9 mouse cellular contexts compared by ENCODE assay signal in the genomic region with DNA sequence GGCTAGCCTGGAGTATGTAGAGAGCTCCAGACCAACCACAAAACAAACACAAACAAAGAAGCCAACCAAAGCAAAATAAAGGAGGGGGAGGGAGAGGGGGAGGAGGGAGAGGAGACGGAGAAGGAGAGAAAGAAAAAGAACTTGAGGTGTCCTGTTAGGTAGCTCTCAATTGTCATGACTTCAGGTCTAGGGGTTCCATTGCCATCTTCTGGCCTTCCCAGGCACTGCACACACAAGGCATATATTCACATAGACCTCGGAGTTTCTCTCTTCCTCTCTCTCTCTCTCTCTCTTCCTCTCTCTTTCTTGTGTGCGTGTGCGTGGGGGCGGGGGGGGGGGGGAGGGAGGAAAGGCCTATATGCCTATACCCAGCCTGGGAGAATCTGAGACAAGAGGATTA. TPM values are rescaled to one million over a fixed set of nuclear protein-coding genes. Genes with fewer than 3 reads are reported as not detected.
A peak's percentile ranks its signal among the peaks of the same experiment; 100 is the strongest.
DNase-seq lines count a peak whose midpoint lies in the region; ATAC-seq and TF ChIP-seq lines count a peak whose summit lies in the region.
"Had no signal": no experiment of that assay in that cellular context is flagged by ENCODE, and none has a peak within 500 bp of the region (broad histone marks: within the 10 kb centered on the region; RNA-seq: fewer than 3 reads in every experiment).

No protein-coding gene starts in this region.

- no peaks in the 10 kb centered on the region for H3K9me3 ChIP-seq in heart, embryonic 10.5 days
- H3K9me3 ChIP-seq in G1E (replicated peaks): no peaks in the 10 kb centered on the region
- H3K9me3 ChIP-seq: limb, embryonic 13.5 days had no signal

- H3K4me3 ChIP-seq in heart, embryonic 10.5 days: no peak overlapping the region
- no peak overlapping the region; the same call in 1 of the 2 replicates for H3K4me3 ChIP-seq in G1E (ENCODE audit: low read depth, low read length)
- H3K4me3 ChIP-seq: limb, embryonic 13.5 days had no signal

- no peaks in the 10 kb centered on the region for H3K36me3 ChIP-seq in heart, embryonic 10.5 days
- H3K36me3 ChIP-seq in G1E (replicated peaks): no peaks in the 10 kb centered on the region
- H3K36me3 ChIP-seq: limb, embryonic 13.5 days had no signal

- H3K27ac ChIP-seq in heart, embryonic 10.5 days: no peak overlapping the region
- H3K27ac ChIP-seq: limb, embryonic 13.5 days had no signal

- TF ChIP-seq CTCF in G1E (IDR thresholded peaks at IDR 0.05; ENCODE audit: low read depth, low read length): no peak

- peaks cover 18% of the 10 kb centered on the region; the same call in 1 of the 2 replicates for H3K27me3 ChIP-seq in heart, embryonic 10.5 days (ENCODE audit: insufficient read depth, poor library complexity, severe bottlenecking)
- peaks cover 4% of the 10 kb centered on the region for H3K27me3 ChIP-seq in G1E (ENCODE audit: insufficient read depth, low read length)

- peaks cover 20% of the 10 kb centered on the region for H3K4me1 ChIP-seq in heart, embryonic 10.5 days
- H3K4me1 ChIP-seq in G1E (ENCODE audit: insufficient read depth, low read depth, low read length): peaks cover 45% of the 10 kb centered on the region

- WGBS in heart, embryonic 10.5 days: 47% methylated on average over 5 of the region's 5 CpGs

- ATAC-seq in G1E (ENCODE audit: extremely low read depth, insufficient number of reproducible peaks, low FRiP score, poor library complexity, severe bottlenecking): 0 out of 2 replicates have a peak, but pooled peaks have one; percentile 36
- ATAC-seq in erythroid progenitor cell, adult 5-6 weeks (replicated peaks; ENCODE audit: low FRiP score, poor library complexity, severe bottlenecking): no peak

- DNase-seq in heart, postnatal 4 days: peak; percentile 45
- no peak for DNase-seq in heart, embryonic 10.5 days (ENCODE audit: low spot score)
- peak; percentile 44 for DNase-seq in 3134 (ENCODE audit: extremely low read depth, insufficient read length, low spot score)
- DNase-seq in G1E (ENCODE audit: low spot score): peak; percentile 63
- peak; percentile 58 for DNase-seq in lung, postnatal 10 days
- no peak for DNase-seq in right cerebral cortex, postnatal 36 days (ENCODE audit: low spot score in 2 of 2)
- DNase-seq in heart, adult 18-20 months: no peak

RNA-seq across cellular contexts. Expression of a gene that starts 1.3 kb away (rescaled TPM):
- total RNA-seq in heart, postnatal 4 days (2021): 10 to 100 TPM; 20.9 to 24.0 TPM
- polyA plus RNA-seq in heart, embryonic 10.5 days (2016; fragmentation: Nextera tagmentation; extraction: Ambion mirVana): 65.3 and 75.4 TPM in 2 replicates
- total RNA-seq in G1E (2014; fragmentation: Nextera tagmentation) (57.0 and 57.3 TPM in 2 replicates), G1E (2017) (285 and 291 TPM in 2 replicates)
- polyA plus RNA-seq in G1E (2012): 97.7 and 127 TPM in 2 replicates
- total RNA-seq in erythroid progenitor cell, adult 5-6 weeks (2015; ENCODE audit: low replicate concordance): 14.4 and 36.5 TPM in 2 replicates
- total RNA-seq in erythroid progenitor cell, adult 5-6 weeks (2017; ENCODE audit: low replicate concordance): 13.9 TPM in 2 replicates
- 10 to 100 TPM; 20.5 to 25.2 TPM for total RNA-seq in heart, adult 18-20 months (2021)

RNA-seq across cellular contexts. Expression of a gene that starts 1.4 kb away (rescaled TPM):
- total RNA-seq in heart, postnatal 4 days (2021): 1 to 10 TPM in 1 of 2 experiments, under 1 TPM in 1; 0.98 to 1.2 TPM
- 0.82 and 0.85 TPM in 2 replicates for polyA plus RNA-seq in heart, embryonic 10.5 days (2016; fragmentation: Nextera tagmentation; extraction: Ambion mirVana)
- total RNA-seq in G1E (2014; fragmentation: Nextera tagmentation): not detected in 2 replicates
- 1.2 and 1.3 TPM in 2 replicates for total RNA-seq in G1E (2017)
- polyA plus RNA-seq in G1E (2012): 0.03 and 0.04 TPM in 2 replicates
- total RNA-seq in erythroid progenitor cell, adult 5-6 weeks (2015; ENCODE audit: low replicate concordance): not detected in 2 replicates
- total RNA-seq in erythroid progenitor cell, adult 5-6 weeks (2017; ENCODE audit: low replicate concordance): not detected in 2 replicates
- 1 to 10 TPM; 1.7 to 2.3 TPM for total RNA-seq in heart, adult 18-20 months (2021)

RNA-seq across cellular contexts. Expression of a gene that starts 16.5 kb away (rescaled TPM):
- 1 to 10 TPM; 6.9 to 8.7 TPM for total RNA-seq in heart, postnatal 4 days (2021)
- polyA plus RNA-seq in heart, embryonic 10.5 days (2016; fragmentation: Nextera tagmentation; extraction: Ambion mirVana): 6.8 and 7.0 TPM in 2 replicates
- 25.2 and 33.6 TPM in 2 replicates for total RNA-seq in G1E (2014; fragmentation: Nextera tagmentation)
- total RNA-seq in G1E (2017): 19.5 and 20.8 TPM in 2 replicates
- 1.9 and 2.2 TPM in 2 replicates for polyA plus RNA-seq in G1E (2012)
- total RNA-seq in erythroid progenitor cell, adult 5-6 weeks (2015; ENCODE audit: low replicate concordance): 0.42 and 2.9 TPM in 2 replicates
- 0.15 and 4.0 TPM in 2 replicates for total RNA-seq in erythroid progenitor cell, adult 5-6 weeks (2017; ENCODE audit: low replicate concordance)
- total RNA-seq in heart, adult 18-20 months (2021): 1 to 10 TPM; 7.9 to 9.5 TPM

RNA-seq across cellular contexts. Expression of a gene that starts 52.2 kb away (rescaled TPM):
- total RNA-seq in heart, postnatal 4 days (2021): 10 to 100 TPM; 68.4 to 73.6 TPM
- 24.3 and 24.6 TPM in 2 replicates for polyA plus RNA-seq in heart, embryonic 10.5 days (2016; fragmentation: Nextera tagmentation; extraction: Ambion mirVana)
- total RNA-seq in G1E (2014; fragmentation: Nextera tagmentation) (126 TPM in 2 replicates), G1E (2017) (59.1 and 62.9 TPM in 2 replicates)
- polyA plus RNA-seq in G1E (2012): 30.3 and 30.5 TPM in 2 replicates
- 9.0 and 17.2 TPM in 2 replicates for total RNA-seq in erythroid progenitor cell, adult 5-6 weeks (2015; ENCODE audit: low replicate concordance)
- total RNA-seq in erythroid progenitor cell, adult 5-6 weeks (2017; ENCODE audit: low replicate concordance): 7.9 and 15.5 TPM in 2 replicates
- 100 to 1,000 TPM; 119 to 125 TPM for total RNA-seq in heart, adult 18-20 months (2021)

Comparison
In these comparisons a context has a peak if more than half of its experiments do, and no peak if none do; other contexts are left out.
1. DNase-seq: peak in heart, postnatal 4 days (single experiment), 3134 (single experiment), G1E (single experiment) and lung, postnatal 10 days (single experiment); none in heart, embryonic 10.5 days (single experiment), right cerebral cortex, postnatal 36 days (0 of 2) and heart, adult 18-20 months (0 of 2).